Mouse (Mus musculus) heart, embryonic 11.5 days (tissue): ENCODE results near the gene Prkaca. TPM values are rescaled to one million over a fixed set of nuclear protein-coding genes. Genes with fewer than 3 reads are reported as not detected.

ENCODE experiments used
- ATAC-seq: fragments of 200-750 bp; cut with Nextera tagmentation; replicated peaks from 2 replicates; pipeline ENCODE4 v1.8.0; 2017; ENCODE audit warnings: moderate library complexity; ENCODE audit not compliant: insufficient number of reproducible peaks, low FRiP score, low TSS enrichment
- H3K27ac ChIP-seq: fragments of 300-500 bp; sonication (generic); 2 replicates; pipeline ENCODE4 v1.5.1; 2014; ENCODE audit warnings: mild to moderate bottlenecking, low read depth, low read length
- H3K27me3 ChIP-seq: fragments of 300-500 bp; sonication (generic); 2 replicates; pipeline ENCODE4 v1.6.1; 2014; ENCODE audit warnings: mild to moderate bottlenecking, low read length, mixed read lengths; ENCODE audit not compliant: control insufficient read depth, insufficient read depth
- H3K36me3 ChIP-seq: fragments of 300-500 bp; sonication (generic); 2 replicates; pipeline ENCODE4 v1.6.1; 2014; ENCODE audit warnings: mild to moderate bottlenecking, low read length, moderate library complexity, mixed read lengths; ENCODE audit not compliant: control insufficient read depth, insufficient read depth
- H3K4me1 ChIP-seq: fragments of 300-500 bp; sonication (generic); 2 replicates; pipeline ENCODE4 v1.6.1; 2014; ENCODE audit warnings: low read length; ENCODE audit not compliant: control insufficient read depth, insufficient read depth
- H3K4me2 ChIP-seq: fragments of 300-500 bp; sonication (generic); 2 replicates; pipeline ENCODE4 v1.6.1; 2014; ENCODE audit warnings: mild to moderate bottlenecking, moderate library complexity
- H3K4me3 ChIP-seq: fragments of 300-500 bp; sonication (generic); 2 replicates; pipeline ENCODE4 v1.5.1; 2014; ENCODE audit warnings: low read depth, low read length
- H3K9ac ChIP-seq: fragments of 300-500 bp; sonication (generic); 2 replicates; pipeline ENCODE4 v1.6.1; 2014; ENCODE audit warnings: mild to moderate bottlenecking, low read depth, low read length, moderate library complexity
- H3K9me3 ChIP-seq: fragments of 300-500 bp; sonication (generic); replicated peaks from 2 replicates; pipeline ENCODE4 v1.6.1; 2016; ENCODE audit warnings: low read length; ENCODE audit not compliant: control insufficient read depth
- WGBS: fragments of 180-500 bp; shearing (Covaris S2); extraction: QIAGEN DNeasy Blood & Tissue Kit; methylation state at CpG from one replicate; pipeline ENCODE4 v1.1.7; 2014; ENCODE audit not compliant: insufficient replicate concordance; 5-methylcytosine and 5-hydroxymethylcytosine counted together
- polyA plus RNA-seq: library from polyadenylated mRNA; unstranded; fragments of >200 nt; fragmentation: Nextera tagmentation; extraction: Ambion mirVana; gene quantifications from 2 replicates; pipeline ENCODE4 v1.2.1, GENCODE M21; 2014

Prkaca gene
- polyA plus RNA-seq, 1 experiment from 2014 or later = 139 TPM

DNA sequence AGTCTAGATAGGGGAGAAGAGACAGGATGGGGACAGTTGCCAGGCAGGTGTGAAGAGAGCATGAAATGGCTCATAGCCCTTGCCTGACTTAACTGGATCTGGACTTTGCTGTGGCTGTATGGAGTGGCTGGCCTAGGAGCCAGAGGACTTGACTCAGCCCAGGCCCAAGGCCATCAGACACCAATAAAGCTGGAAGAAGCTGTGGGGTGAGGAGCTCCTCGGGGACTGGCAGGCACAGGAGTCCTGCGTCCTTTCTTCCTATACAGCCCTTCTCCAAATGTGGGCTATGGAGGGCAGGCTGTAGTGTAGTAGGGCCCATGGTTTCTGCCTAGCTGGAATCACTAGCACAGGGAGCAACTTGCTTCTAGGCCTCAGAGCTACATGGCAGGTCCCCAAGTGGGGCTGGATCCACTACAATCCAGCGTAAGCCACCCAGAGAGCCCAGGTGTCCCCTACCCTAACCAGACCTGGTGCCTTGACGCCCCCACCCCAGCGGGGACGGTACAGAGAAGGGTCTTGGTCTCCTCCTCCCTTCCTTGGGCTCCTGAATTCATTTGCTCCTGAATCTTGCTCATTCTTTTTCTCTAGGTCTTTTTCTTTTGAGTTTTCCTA, 31.6 kb upstream of the Prkaca start:
- no peak for ATAC-seq
- H3K4me2 ChIP-seq = no peak overlapping the region
- no peaks in the 10 kb centered on the region for H3K4me1 ChIP-seq
- H3K4me3 ChIP-seq = no peak overlapping the region
- H3K27ac ChIP-seq = no peak overlapping the region
- no peak overlapping the region for H3K9ac ChIP-seq
- no peaks in the 10 kb centered on the region for H3K27me3 ChIP-seq
- H3K36me3 ChIP-seq = peaks cover 10% of the 10 kb centered on the region
- whole genome bisulfite sequencing = 70% methylated on average over 6 of the region's 6 CpGs
- H3K9me3 ChIP-seq = no peaks in the 10 kb centered on the region

GRCm38 (mm10) chr8:83942446-83942845, 30.3 kb upstream of the Prkaca start:
- 82% methylated on average over 1 of the region's 1 CpGs for WGBS
- Histone ChIP-seq H3K4me1 (no peaks in the 10 kb centered on the region), H3K4me2 (no peak overlapping the region), H3K9ac (no peak overlapping the region), H3K27me3 (no peaks in the 10 kb centered on the region), H3K36me3 (peaks cover 7% of the 10 kb centered on the region), H3K27ac (no peak overlapping the region), H3K9me3 (no peaks in the 10 kb centered on the region), H3K4me3 (no peak overlapping the region)
- ATAC-seq = no peak

GRCm38 (mm10) chr8:83945540-83945939, 27.3 kb upstream of the Prkaca start:
- Histone ChIP-seq H3K27me3 (no peaks in the 10 kb centered on the region), H3K4me1 (no peaks in the 10 kb centered on the region), H3K4me2 (no peak overlapping the region), H3K27ac (no peak overlapping the region), H3K9me3 (no peaks in the 10 kb centered on the region), H3K4me3 (no peak overlapping the region), H3K9ac (no peak overlapping the region), H3K36me3 (no peaks in the 10 kb centered on the region)
- 57% methylated on average over 3 of the region's 3 CpGs for WGBS
- no peak for ATAC-seq

- ATAC-seq = no peak
These were observed 18.1 kb upstream of the Prkaca start for GRCm38 (mm10) chr8:83954749-83955105.

GRCm38 (mm10) chr8:83955106-83955957, 17.5 kb upstream of the Prkaca start, which contains the start of the genes Gm10644 and Asf1b:
Gene Gm10644, minus strand, starts transcription at chr8:83955205.
Gene Asf1b, plus strand, starts transcription at chr8:83955507.
- ATAC-seq = peak; percentile 99
- H3K4me3 ChIP-seq = peak within 1 kb of the TSS; percentile 80
- H3K9ac ChIP-seq = peak within 1 kb of the TSS; percentile 74
- H3K4me1 ChIP-seq = peaks cover 13% of the 10 kb centered on the region
- H3K36me3 ChIP-seq = no peaks in the 10 kb centered on the region
- no peak within 1 kb of the TSS for H3K27ac ChIP-seq
- H3K9me3 ChIP-seq = no peaks in the 10 kb centered on the region
- under 1% methylated on average over 75 of the region's 75 CpGs for WGBS
- H3K4me2 ChIP-seq = peak within 1 kb of the TSS; percentile 85
- H3K27me3 ChIP-seq = no peaks in the 10 kb centered on the region

More at GRCm38 (mm10) chr8:83954749-83955105, 18.1 kb upstream of the Prkaca start:
- H3K36me3 ChIP-seq = no peaks in the 10 kb centered on the region
- no peaks in the 10 kb centered on the region for H3K9me3 ChIP-seq
- H3K27ac ChIP-seq = no peak overlapping the region
- H3K4me1 ChIP-seq = peaks cover 13% of the 10 kb centered on the region
- 3% methylated on average over 14 of the region's 14 CpGs for WGBS
- no peaks in the 10 kb centered on the region for H3K27me3 ChIP-seq
- peak overlapping the region; percentile 85 for H3K4me2 ChIP-seq
- H3K9ac ChIP-seq = peak overlapping the region; percentile 57
- H3K4me3 ChIP-seq = peak overlapping the region; percentile 46

GRCm38 (mm10) chr8:83955958-83956218, 16.9 kb upstream of the Prkaca start:
- H3K9me3 ChIP-seq = no peaks in the 10 kb centered on the region
- H3K9ac ChIP-seq = peak overlapping the region; percentile 74
- H3K27me3 ChIP-seq = no peaks in the 10 kb centered on the region
- H3K4me2 ChIP-seq = peak overlapping the region; percentile 85
- H3K4me1 ChIP-seq = peaks cover 13% of the 10 kb centered on the region
- no peaks in the 10 kb centered on the region for H3K36me3 ChIP-seq
- 5% methylated on average over 15 of the region's 15 CpGs for WGBS
- H3K4me3 ChIP-seq = peak overlapping the region; percentile 80
- no peak for ATAC-seq
- H3K27ac ChIP-seq = no peak overlapping the region

- H3K27ac ChIP-seq = no peak overlapping the region
- H3K4me3 ChIP-seq = peak overlapping the region; percentile 80
- H3K9ac ChIP-seq = no peak overlapping the region
- no peaks in the 10 kb centered on the region for H3K36me3 ChIP-seq
- no peak for ATAC-seq
- H3K27me3 ChIP-seq = no peaks in the 10 kb centered on the region
- H3K9me3 ChIP-seq = no peaks in the 10 kb centered on the region
- WGBS = 22% methylated on average over 1 of the region's 1 CpGs
- H3K4me1 ChIP-seq = peaks cover 13% of the 10 kb centered on the region
- H3K4me2 ChIP-seq = peak overlapping the region; percentile 85
These were observed 16.0 kb upstream of the Prkaca start for GRCm38 (mm10) chr8:83956789-83957188.

- no peak for ATAC-seq
- 86% methylated on average over 5 of the region's 5 CpGs for WGBS
- no peak overlapping the region for H3K27ac ChIP-seq
- no peak overlapping the region for H3K4me2 ChIP-seq
- H3K4me3 ChIP-seq = no peak overlapping the region
- peaks cover 7% of the 10 kb centered on the region for H3K36me3 ChIP-seq
- no peak overlapping the region for H3K9ac ChIP-seq
- H3K27me3 ChIP-seq = no peaks in the 10 kb centered on the region
- H3K4me1 ChIP-seq = no peaks in the 10 kb centered on the region
- H3K9me3 ChIP-seq = no peaks in the 10 kb centered on the region
These were observed 8.6 kb upstream of the Prkaca start for GRCm38 (mm10) chr8:83964015-83964765.
